Mouse (Mus musculus) forebrain, embryonic 14.5 days (tissue): ENCODE measurements around the gene Exd1. TPM values are rescaled to one million over a fixed set of nuclear protein-coding genes. Genes with fewer than 3 reads are reported as not detected.

Experiments
- ATAC-seq: fragments of 200-750 bp; cut with Nextera tagmentation; 2 replicates; pipeline ENCODE4 v1.8.0; 2017; ENCODE audit warnings: mild to moderate bottlenecking, moderate library complexity
- DNase-seq: peaks from one replicate; pipeline ENCODE4 v3.0.0-alpha.2; 2015; ENCODE audit warnings: low spot score
- H3K27ac ChIP-seq: fragments of 300-500 bp; sonication (generic); 2 replicates; pipeline ENCODE4 v1.5.1; 2014; ENCODE audit warnings: low read depth, mild to moderate bottlenecking, control low read depth, low read length, moderate library complexity
- H3K27me3 ChIP-seq: fragments of 300-500 bp; sonication (generic); replicated peaks from 2 replicates; pipeline ENCODE4 v1.6.1; 2014; ENCODE audit warnings: low read length, control low read depth, mixed read lengths; ENCODE audit not compliant: control insufficient read depth, insufficient read depth
- H3K36me3 ChIP-seq: fragments of 300-500 bp; sonication (generic); 2 replicates; pipeline ENCODE4 v1.6.1; 2014; ENCODE audit warnings: low read length, control low read depth; ENCODE audit not compliant: control insufficient read depth, insufficient read depth
- H3K4me1 ChIP-seq: fragments of 300-500 bp; sonication (generic); 2 replicates; pipeline ENCODE4 v1.6.1; 2014; ENCODE audit warnings: antibody characterized with exemption, low read length, control low read depth; ENCODE audit not compliant: control insufficient read depth, insufficient read depth
- H3K4me2 ChIP-seq: fragments of 300-500 bp; sonication (generic); 2 replicates; pipeline ENCODE4 v1.6.1; 2014; ENCODE audit warnings: mild to moderate bottlenecking, control low read depth, low read length
- H3K4me3 ChIP-seq: fragments of 300-500 bp; sonication (generic); 2 replicates; pipeline ENCODE4 v1.5.1; 2014; ENCODE audit warnings: low read depth, low read length, control low read depth
- H3K9ac ChIP-seq: fragments of 300-500 bp; sonication (generic); 2 replicates; pipeline ENCODE4 v1.6.1; 2014; ENCODE audit warnings: mild to moderate bottlenecking, low read length, control low read depth, moderate library complexity
- H3K9me3 ChIP-seq: fragments of 300-500 bp; sonication (generic); replicated peaks from 2 replicates; pipeline ENCODE4 v1.6.1; 2016; ENCODE audit warnings: low read length, control low read depth, mixed read lengths; ENCODE audit not compliant: control insufficient read depth
- WGBS: fragments of 180-500 bp; shearing (Covaris S2); extraction: QIAGEN DNeasy Blood & Tissue Kit; methylation state at CpG from one replicate; pipeline ENCODE4 v1.1.7; 2014; 5-methylcytosine and 5-hydroxymethylcytosine counted together
- polyA plus RNA-seq: library from polyadenylated mRNA; unstranded; fragments of >200 nt; fragmentation: Nextera tagmentation; extraction: Ambion mirVana; gene quantifications from 2 replicates; pipeline ENCODE4 v1.2.1, GENCODE M21; 2014

Exd1 gene
- polyA plus RNA-seq, result 0.29 and 0.36 TPM in 2 replicates

GRCm38 (mm10) chr2:119547522-119548370 is at the start of gene Exd1, which contains the start of gene Chp1:
Exd1 (minus strand) TSS chr2:119547627.
Chp1 (plus strand) TSS chr2:119547697.
- peak within 1 kb of the TSS; percentile 60; the same call in 1 of the 2 replicates for H3K27ac ChIP-seq
- H3K4me1 ChIP-seq, result peaks cover 12% of the 10 kb centered on the region
- DNase-seq (peak; percentile 98), ATAC-seq (peak; percentile 99)
- H3K4me2 ChIP-seq, result peak within 1 kb of the TSS; percentile 74
- no peaks in the 10 kb centered on the region for H3K27me3 ChIP-seq
- peak within 1 kb of the TSS; percentile 86 for H3K9ac ChIP-seq
- H3K9me3 ChIP-seq, result no peaks in the 10 kb centered on the region
- peak within 1 kb of the TSS; percentile 85 for H3K4me3 ChIP-seq
- WGBS, result under 1% methylated on average over 56 of the region's 57 CpGs
- H3K36me3 ChIP-seq, result no peaks in the 10 kb centered on the region

GRCm38 (mm10) chr2:119596781-119597330 is 49.4 kb upstream of the Exd1 start:
- peak; percentile 57 for DNase-seq
- Histone ChIP-seq H3K4me1 (peaks cover 12% of the 10 kb centered on the region), H3K4me3 (no peak overlapping the region), H3K36me3 (peaks cover 50% of the 10 kb centered on the region), H3K27me3 (no peaks in the 10 kb centered on the region), H3K4me2 (no peak overlapping the region), H3K9ac (no peak overlapping the region), H3K27ac (no peak overlapping the region), H3K9me3 (no peaks in the 10 kb centered on the region)
- 83% methylated on average over 8 of the region's 8 CpGs for WGBS
- no peak for ATAC-seq

- Histone ChIP-seq H3K4me1 (peaks cover 12% of the 10 kb centered on the region), H3K4me2 (peak overlapping the region; percentile 48), H3K4me3 (peak overlapping the region; percentile 97), H3K36me3 (peaks cover 36% of the 10 kb centered on the region), H3K27me3 (no peaks in the 10 kb centered on the region), H3K9ac (peak overlapping the region; percentile 95), H3K27ac (no peak overlapping the region), H3K9me3 (no peaks in the 10 kb centered on the region)
- ATAC-seq (no peak), DNase-seq (no peak)
- WGBS, result 55% methylated on average over 4 of the region's 4 CpGs
Measured at GRCm38 (mm10) chr2:119595308-119595707, 47.9 kb upstream of the Exd1 start.

GRCm38 (mm10) chr2:119594113-119594981 is 46.9 kb upstream of the Exd1 start:
- Histone ChIP-seq H3K4me2 (peak overlapping the region; percentile 48), H3K27ac (peak overlapping the region; percentile 85), H3K9me3 (no peaks in the 10 kb centered on the region), H3K9ac (peak overlapping the region; percentile 95), H3K27me3 (no peaks in the 10 kb centered on the region), H3K36me3 (peaks cover 28% of the 10 kb centered on the region), H3K4me3 (peak overlapping the region; percentile 97), H3K4me1 (peaks cover 12% of the 10 kb centered on the region)
- ATAC-seq (peak; percentile 98), DNase-seq (peak; percentile 98)
- under 1% methylated on average over 61 of the region's 61 CpGs for WGBS

GRCm38 (mm10) chr2:119593765-119594112 is 46.3 kb upstream of the Exd1 start:
- WGBS, result 14% methylated on average over 7 of the region's 7 CpGs
- no peaks in the 10 kb centered on the region for H3K27me3 ChIP-seq
- H3K4me1 ChIP-seq, result peaks cover 12% of the 10 kb centered on the region
- no peak for DNase-seq
- H3K4me3 ChIP-seq, result peak overlapping the region; percentile 97
- peak; percentile 41; the same call in 1 of the 2 replicates for ATAC-seq
- peak overlapping the region; percentile 44 for H3K4me2 ChIP-seq
- H3K27ac ChIP-seq, result peak overlapping the region; percentile 31
- peaks cover 23% of the 10 kb centered on the region for H3K36me3 ChIP-seq
- H3K9ac ChIP-seq, result no peak overlapping the region
- H3K9me3 ChIP-seq, result no peaks in the 10 kb centered on the region

DNA sequence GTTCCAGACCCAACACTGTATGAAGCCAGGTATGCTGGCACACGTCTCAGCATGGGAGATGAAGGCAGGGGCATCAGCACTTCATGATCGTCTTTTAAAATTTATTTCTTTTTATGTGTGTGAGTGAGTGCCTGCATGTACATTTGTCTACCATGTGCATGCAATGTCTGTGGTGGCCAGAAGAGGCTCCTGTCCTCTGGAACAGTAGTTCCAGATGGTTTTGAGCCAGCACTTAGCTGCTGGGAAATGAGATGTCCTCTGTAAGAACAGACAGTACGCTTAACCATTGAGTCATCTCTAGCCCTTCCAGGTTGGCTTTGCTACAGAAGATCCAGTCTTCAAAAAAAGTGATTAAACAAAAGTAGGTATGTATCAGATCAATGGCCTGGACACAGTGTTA is 43.8 kb upstream of the Exd1 start:
- H3K36me3 ChIP-seq, result peaks cover 3% of the 10 kb centered on the region
- WGBS, result 89% methylated on average over 3 of the region's 3 CpGs
- peaks cover 8% of the 10 kb centered on the region; the same call in 1 of the 2 replicates for H3K4me1 ChIP-seq
- DNase-seq (no peak), ATAC-seq (no peak)
- H3K9me3 ChIP-seq, result no peaks in the 10 kb centered on the region
- H3K27me3 ChIP-seq, result no peaks in the 10 kb centered on the region
- H3K4me2 ChIP-seq, result no peak overlapping the region
- no peak overlapping the region for H3K27ac ChIP-seq
- H3K4me3 ChIP-seq, result no peak overlapping the region
- no peak overlapping the region for H3K9ac ChIP-seq

- Histone ChIP-seq H3K4me3 (no peak overlapping the region), H3K27me3 (no peaks in the 10 kb centered on the region), H3K36me3 (peaks cover 3% of the 10 kb centered on the region; the same call in 1 of the 2 replicates), H3K9me3 (no peaks in the 10 kb centered on the region), H3K4me2 (no peak overlapping the region), H3K9ac (no peak overlapping the region), H3K27ac (no peak overlapping the region), H3K4me1 (no peaks in the 10 kb centered on the region)
- WGBS, result 12% methylated on average over 4 of the region's 4 CpGs
- ATAC-seq (no peak), DNase-seq (peak; percentile 52)
Measured at GRCm38 (mm10) chr2:119587383-119587782, 40.0 kb upstream of the Exd1 start.

- H3K27ac ChIP-seq, result no peak overlapping the region
- DNase-seq (no peak), ATAC-seq (no peak)
- H3K27me3 ChIP-seq, result no peaks in the 10 kb centered on the region
- no peaks in the 10 kb centered on the region for H3K4me1 ChIP-seq
- H3K36me3 ChIP-seq, result peaks cover 16% of the 10 kb centered on the region; the same call in 1 of the 2 replicates
- no peak overlapping the region for H3K9ac ChIP-seq
- 89% methylated on average over 8 of the region's 8 CpGs for WGBS
- H3K4me3 ChIP-seq, result no peak overlapping the region
- H3K9me3 ChIP-seq, result no peaks in the 10 kb centered on the region
- no peak overlapping the region for H3K4me2 ChIP-seq
Measured at GRCm38 (mm10) chr2:119584282-119584681, 36.9 kb upstream of the Exd1 start.
